ENCODE assay signal across 8 mouse cellular contexts in the genomic region with DNA sequence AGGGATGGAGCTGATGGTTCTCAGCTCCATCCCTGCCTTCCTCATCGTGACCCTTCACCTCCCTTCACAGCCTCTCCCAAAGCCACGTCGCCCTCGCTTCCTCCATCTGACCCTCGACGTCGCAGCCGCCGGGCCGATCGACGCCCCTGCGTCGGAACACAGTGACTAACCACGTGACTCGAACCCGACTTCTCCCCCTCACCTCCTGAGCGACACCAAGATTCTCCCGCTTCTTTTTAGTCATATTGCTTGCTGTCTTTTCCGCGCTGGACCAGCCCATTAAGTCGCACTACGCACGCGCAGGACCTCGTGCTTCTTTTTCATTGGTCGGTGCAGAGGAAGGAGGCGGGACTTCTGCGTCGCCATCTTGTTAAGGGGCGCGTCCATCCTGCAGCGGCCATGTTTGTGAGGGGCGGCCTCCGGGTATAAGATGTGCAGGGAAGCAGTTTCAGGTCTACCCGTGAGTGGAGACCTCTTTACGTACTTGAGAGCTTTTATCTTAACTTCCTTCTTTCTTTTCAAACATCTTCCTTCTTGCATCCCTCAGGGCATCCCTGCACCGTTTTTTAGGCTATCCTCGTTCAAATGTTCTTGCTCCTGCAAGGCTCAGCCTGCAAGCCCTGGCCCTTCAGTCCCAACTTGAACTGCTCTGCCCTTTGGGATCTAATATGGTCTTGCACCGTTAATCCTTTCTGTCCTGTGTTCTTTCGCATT. TPM values are rescaled to one million over a fixed set of nuclear protein-coding genes. Genes with fewer than 3 reads are reported as not detected.
A peak's percentile ranks its signal among the peaks of the same experiment; 100 is the strongest.
DNase-seq lines count a peak whose midpoint lies in the region; ATAC-seq lines count a peak whose summit lies in the region.

TSS of gene Ccdc167 (minus strand) at position 313 of the 714 bp plus-strand sequence.

- peak within 1 kb of the TSS; percentile 90 for H3K4me3 ChIP-seq in brown adipose tissue, adult 24 weeks (ENCODE audit: insufficient read depth, low read depth, low read length)
- peak within 1 kb of the TSS; percentile 73 for H3K4me3 ChIP-seq in heart, embryonic 13.5 days
- H3K4me3 ChIP-seq in liver, embryonic 12.5 days: peak within 1 kb of the TSS; percentile 62
- peak within 1 kb of the TSS; percentile 67 for H3K4me3 ChIP-seq in stomach, embryonic 15.5 days (replicated peaks)

- peak within 1 kb of the TSS; percentile 85 for H3K9ac ChIP-seq in heart, embryonic 13.5 days
- H3K9ac ChIP-seq in liver, embryonic 12.5 days: peak within 1 kb of the TSS; percentile 62
- H3K9ac ChIP-seq in stomach, embryonic 15.5 days: peak within 1 kb of the TSS; percentile 54

- peak within 1 kb of the TSS; percentile 50 for H3K27ac ChIP-seq in brown adipose tissue, adult 24 weeks (replicated peaks; ENCODE audit: low read depth, low read length)
- H3K27ac ChIP-seq in heart, embryonic 13.5 days (replicated peaks): peak within 1 kb of the TSS; percentile 62
- H3K27ac ChIP-seq in liver, embryonic 12.5 days: peak within 1 kb of the TSS; percentile 41
- H3K27ac ChIP-seq in stomach, embryonic 15.5 days: no peak within 1 kb of the TSS

- 5% methylated on average over 41 of the region's 41 CpGs for WGBS in heart, embryonic 13.5 days
- WGBS in liver, embryonic 12.5 days (ENCODE audit: insufficient replicate concordance): 4% methylated on average over 41 of the region's 41 CpGs
- WGBS in stomach, embryonic 15.5 days: 4% methylated on average over 41 of the region's 41 CpGs

- H3K9me3 ChIP-seq in heart, embryonic 13.5 days: no peaks in the 10 kb centered on the region
- no peaks in the 10 kb centered on the region for H3K9me3 ChIP-seq in liver, embryonic 12.5 days (replicated peaks)
- no peaks in the 10 kb centered on the region for H3K9me3 ChIP-seq in stomach, embryonic 15.5 days

- H3K36me3 ChIP-seq in heart, embryonic 13.5 days: no peaks in the 10 kb centered on the region
- peaks cover 8% of the 10 kb centered on the region for H3K36me3 ChIP-seq in liver, embryonic 12.5 days
- H3K36me3 ChIP-seq in stomach, embryonic 15.5 days: no peaks in the 10 kb centered on the region

- peak; percentile 95 for ATAC-seq in heart, embryonic 13.5 days (ENCODE audit: extremely low read depth, insufficient number of reproducible peaks, low FRiP score, low TSS enrichment)
- ATAC-seq in liver, embryonic 12.5 days: peak; percentile 92
- ATAC-seq in stomach, embryonic 15.5 days (ENCODE audit: insufficient read depth, low FRiP score, low read depth): peak; percentile 97

- peak within 1 kb of the TSS; percentile 91 for H3K4me2 ChIP-seq in heart, embryonic 13.5 days
- peak within 1 kb of the TSS; percentile 70 for H3K4me2 ChIP-seq in liver, embryonic 12.5 days
- peak within 1 kb of the TSS; percentile 89 for H3K4me2 ChIP-seq in stomach, embryonic 15.5 days

- peaks cover 10% of the 10 kb centered on the region; the same call in 1 of the 2 replicates for H3K27me3 ChIP-seq in heart, embryonic 13.5 days (replicated peaks)
- H3K27me3 ChIP-seq in liver, embryonic 12.5 days (replicated peaks): peaks cover 4% of the 10 kb centered on the region; the same call in 1 of the 2 replicates
- no peaks in the 10 kb centered on the region for H3K27me3 ChIP-seq in stomach, embryonic 15.5 days (replicated peaks)

- DNase-seq in CD4-positive, CD25-positive, alpha-beta regulatory T cell, adult 2 months (ENCODE audit: low read depth, low spot score): peak; percentile 98
- peak; percentile 36 for DNase-seq in fat pad, adult 2 months (ENCODE audit: extremely low read depth, low read depth, low spot score)
- DNase-seq in kidney, postnatal 10 days: peak; percentile 96
- peak; percentile 96 for DNase-seq in natural killer cell, adult 2 months (ENCODE audit: low spot score in 2 of 2)

- peaks cover 6% of the 10 kb centered on the region; the same call in 1 of the 2 replicates for H3K4me1 ChIP-seq in brown adipose tissue, adult 24 weeks (ENCODE audit: control insufficient read depth, insufficient read depth, insufficient read length, low read length)
- peaks cover 25% of the 10 kb centered on the region for H3K4me1 ChIP-seq in heart, embryonic 13.5 days
- peaks cover 30% of the 10 kb centered on the region for H3K4me1 ChIP-seq in liver, embryonic 12.5 days
- peaks cover 16% of the 10 kb centered on the region for H3K4me1 ChIP-seq in stomach, embryonic 15.5 days

RNA-seq across cellular contexts. Expression of gene Ccdc167, which starts in this region (rescaled TPM):
- polyA plus RNA-seq in brown adipose tissue, adult 24 weeks (2012; ENCODE audit: insufficient read depth, insufficient read length, missing spikeins): 14.6 and 20.1 TPM in 2 replicates
- 14.4 and 14.6 TPM in 2 replicates for polyA plus RNA-seq in heart, embryonic 13.5 days (2015; fragmentation: Nextera tagmentation; extraction: Ambion mirVana)
- polyA plus RNA-seq in liver, embryonic 12.5 days (2016; fragmentation: Nextera tagmentation; extraction: Ambion mirVana): 9.8 and 10.8 TPM in 2 replicates
- polyA plus RNA-seq in stomach, embryonic 15.5 days (2015; fragmentation: Nextera tagmentation; extraction: Ambion mirVana): 13.0 and 14.1 TPM in 2 replicates

Comparison
In these comparisons a context has a peak if more than half of its experiments do, and no peak if none do; other contexts are left out.
1. DNase-seq: peak in every context shown above with its lines; median percentile 98 in CD4-positive, CD25-positive, alpha-beta regulatory T cell, adult 2 months; 96 in kidney, postnatal 10 days; 96 in natural killer cell, adult 2 months; 36 in fat pad, adult 2 months.